Mouse (Mus musculus) R1 (cell line): ENCODE measurements around the gene Myo7a.

ENCODE experiments used
- DNase-seq: peaks from one replicate; pipeline ENCODE4 v3.0.0-alpha.2; 2018; ENCODE audit warnings: low read depth, low spot score

Gene Myo7a

GRCm38 (mm10) chr7:98119179-98119960 is at the start of gene Myo7a:
Gene Myo7a (minus strand): TSS chr7:98119524.
- no peak for DNase-seq

- DNase-seq = no peak
Measured at GRCm38 (mm10) chr7:98164999-98165528, 45.7 kb upstream of the Myo7a start.

GRCm38 (mm10) chr7:98164382-98164998 is 45.2 kb upstream of the Myo7a start:
- no peak for DNase-seq

DNA sequence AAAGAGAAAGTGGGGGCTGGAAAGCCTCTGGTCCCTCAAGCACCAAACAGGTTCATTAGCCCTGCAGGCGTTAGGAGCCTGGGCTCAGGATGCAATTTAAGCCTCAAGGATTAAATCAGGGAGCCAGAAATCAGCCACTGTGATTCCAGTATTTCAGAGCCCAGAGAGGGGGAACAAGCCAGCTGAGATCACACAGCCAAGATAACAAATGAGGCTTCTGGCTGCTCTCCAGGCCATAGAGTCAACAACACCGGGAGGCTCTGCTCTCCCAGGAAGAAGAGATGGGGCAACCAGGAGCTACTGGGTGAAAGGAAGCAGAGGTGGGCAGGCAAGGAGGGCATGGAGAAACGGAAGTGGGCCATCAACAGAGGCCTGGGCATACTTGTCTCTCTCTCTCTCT is 44.4 kb upstream of the Myo7a start:
- DNase-seq = no peak

- no peak for DNase-seq
Measured at GRCm38 (mm10) chr7:98162239-98162638, 42.9 kb upstream of the Myo7a start.

GRCm38 (mm10) chr7:98160041-98160740 is 40.9 kb upstream of the Myo7a start:
- no peak for DNase-seq

DNA sequence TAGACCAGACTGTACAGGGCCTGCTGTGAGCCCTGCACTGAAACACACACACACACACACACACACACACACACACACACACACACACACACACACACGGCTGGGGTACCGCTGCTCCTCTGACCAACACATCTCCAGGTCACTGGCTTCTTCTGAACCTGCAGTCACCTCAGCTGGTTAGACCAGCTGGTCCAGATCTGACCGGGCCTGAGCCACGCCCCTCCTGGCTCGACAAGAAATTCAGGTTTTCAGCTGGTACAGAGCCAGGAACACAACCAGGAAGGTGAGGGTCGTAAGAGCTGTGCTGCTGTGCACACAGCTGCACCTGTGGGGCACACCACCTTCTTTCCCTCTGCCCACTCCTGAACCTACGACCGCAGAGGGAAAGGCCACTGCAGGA is 39.2 kb upstream of the Myo7a start:
- peak; percentile 50 for DNase-seq

GRCm38 (mm10) chr7:98157636-98158332 is 38.5 kb upstream of the Myo7a start:
- peak; percentile 81 for DNase-seq

DNA sequence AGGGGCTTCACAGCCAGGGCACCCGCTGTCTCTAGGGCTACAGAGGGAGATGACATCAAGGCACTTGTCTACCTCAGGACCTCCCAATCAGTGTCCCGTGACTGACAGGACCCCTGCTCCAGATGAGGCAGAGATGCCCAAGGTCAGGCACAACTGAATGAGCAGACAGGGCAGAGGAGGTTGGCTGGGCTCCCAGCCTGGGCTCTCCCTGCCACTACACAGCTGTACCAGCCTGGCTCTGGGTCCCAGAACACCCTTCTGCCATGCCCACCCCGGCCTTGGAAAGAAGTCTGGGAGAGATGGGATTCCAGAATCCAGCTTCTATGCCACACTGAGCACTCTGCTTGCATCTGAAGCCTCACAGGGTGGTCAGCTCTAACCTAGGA is 36.9 kb upstream of the Myo7a start:
- DNase-seq = no peak

DNA sequence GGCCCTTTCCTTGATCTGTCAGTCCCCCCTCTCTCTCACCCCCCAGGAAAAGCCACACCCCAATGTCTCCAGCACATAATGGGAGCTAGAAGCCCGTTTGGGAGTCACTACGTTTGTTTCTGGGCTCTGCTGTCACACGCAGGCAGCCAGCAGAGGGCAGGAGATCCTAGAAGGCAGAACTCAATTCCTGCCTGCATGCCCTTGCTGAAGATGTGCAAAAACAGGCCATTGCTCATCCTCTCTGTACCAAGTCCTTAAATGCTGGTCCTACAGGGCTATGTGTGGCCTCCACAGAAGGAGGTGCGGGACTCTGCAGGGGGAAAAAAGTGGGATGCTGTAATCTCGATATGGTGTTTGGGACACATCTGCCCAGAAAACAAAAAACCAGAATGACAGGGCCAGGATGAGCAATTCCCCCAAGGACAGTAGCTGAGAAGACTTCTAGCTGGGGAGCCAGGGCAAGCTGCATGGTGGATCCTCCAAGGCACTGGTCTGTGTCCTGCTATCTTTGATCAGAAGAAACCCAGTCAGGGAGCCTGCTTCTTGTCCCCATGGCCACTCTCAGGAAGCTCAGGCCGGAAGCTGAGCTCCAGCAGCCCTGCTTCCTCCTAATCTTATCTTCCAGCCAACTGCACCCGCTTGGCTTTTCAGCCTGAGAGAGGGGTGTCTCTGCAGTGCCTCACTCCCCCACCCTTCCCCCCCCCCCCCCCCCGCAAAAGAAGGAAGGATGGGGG is 36.4 kb upstream of the Myo7a start:
- peak; percentile 55 for DNase-seq

- no peak for DNase-seq
Measured at GRCm38 (mm10) chr7:98153892-98154291, 34.6 kb upstream of the Myo7a start.

DNA sequence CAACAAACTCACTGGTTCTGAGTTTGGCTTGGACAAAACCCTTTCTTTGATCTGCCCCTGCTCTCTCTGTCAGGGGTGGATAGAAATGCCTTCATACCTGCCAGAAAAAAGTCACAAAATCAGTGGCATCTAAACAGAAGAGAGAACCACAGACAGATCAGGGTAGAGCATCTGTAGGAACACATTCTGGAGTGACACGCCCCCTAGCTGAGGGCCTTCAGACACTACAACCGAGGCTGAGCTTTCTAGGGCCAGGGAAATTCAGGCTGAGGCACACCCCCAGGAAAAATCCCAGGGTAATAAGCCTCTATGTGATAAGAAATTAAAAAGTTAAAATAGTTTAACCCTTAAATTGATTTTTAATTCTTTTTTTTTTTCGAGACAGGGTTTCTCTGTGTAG is 34.0 kb upstream of the Myo7a start:
- peak; percentile 50 for DNase-seq

GRCm38 (mm10) chr7:98152400-98152799 is 33.1 kb upstream of the Myo7a start:
- DNase-seq = no peak

DNA sequence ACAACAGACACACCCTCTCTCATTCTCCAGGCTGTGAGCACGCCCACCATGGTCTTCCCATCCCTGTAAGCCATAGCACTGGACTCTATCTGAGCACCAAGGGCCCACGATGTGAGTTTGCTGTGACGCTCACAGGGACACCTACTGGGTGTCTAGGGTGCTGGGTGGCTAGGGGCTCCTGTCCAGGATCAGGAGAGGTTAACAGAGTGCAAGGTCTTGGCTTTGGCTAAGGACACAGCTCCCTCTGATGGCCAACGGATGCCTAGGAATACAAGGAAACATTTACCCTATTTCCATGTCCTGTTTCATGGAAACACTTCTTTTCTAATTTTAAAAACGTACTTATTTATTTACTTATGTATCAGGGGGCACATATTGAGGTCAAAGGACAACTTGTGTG is 31.2 kb upstream of the Myo7a start:
- DNase-seq = no peak

DNA sequence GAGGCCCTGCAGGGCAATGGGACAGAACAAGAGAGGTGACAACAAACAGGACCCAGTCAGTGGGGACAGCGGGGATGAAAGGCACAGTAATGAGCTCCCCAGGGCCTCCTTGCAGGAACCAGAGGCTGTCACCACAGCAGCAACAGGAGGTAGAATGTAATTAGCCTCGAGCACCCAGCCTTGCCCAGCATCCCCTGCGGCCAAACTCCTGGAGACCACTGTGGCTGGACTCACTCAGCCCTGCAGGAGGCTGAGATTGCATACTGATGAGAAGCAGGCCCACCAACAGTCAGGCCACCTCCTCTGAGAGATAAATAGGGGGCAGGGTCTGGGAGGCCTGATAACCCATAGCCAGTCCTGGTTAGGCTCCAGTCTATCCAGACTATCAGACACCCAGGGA is 30.5 kb upstream of the Myo7a start:
- no peak for DNase-seq

GRCm38 (mm10) chr7:98148721-98149407 is 29.5 kb upstream of the Myo7a start:
- no peak for DNase-seq

DNA sequence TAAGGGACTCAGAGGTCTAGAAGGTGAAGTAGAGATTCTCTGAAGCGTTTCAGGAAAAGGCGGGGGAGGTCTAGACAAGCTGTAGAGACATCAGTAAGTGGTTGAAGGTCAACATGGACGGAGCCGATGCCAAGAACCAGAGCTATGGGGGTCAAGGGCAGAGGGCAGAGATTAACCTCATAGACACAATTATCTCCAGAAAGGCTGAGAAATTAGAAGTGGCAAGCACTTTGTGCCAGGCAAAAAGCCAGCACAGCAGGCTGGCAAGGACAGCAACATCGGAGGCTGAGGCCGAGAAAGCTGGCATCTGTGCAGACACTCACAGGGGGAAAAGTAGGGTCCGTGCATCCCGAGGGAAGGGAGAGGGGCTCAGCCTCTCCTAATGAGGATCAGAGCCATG is 28.4 kb upstream of the Myo7a start:
- no peak for DNase-seq

- no peak for DNase-seq
Measured at GRCm38 (mm10) chr7:98146447-98146845, 27.1 kb upstream of the Myo7a start.

DNA sequence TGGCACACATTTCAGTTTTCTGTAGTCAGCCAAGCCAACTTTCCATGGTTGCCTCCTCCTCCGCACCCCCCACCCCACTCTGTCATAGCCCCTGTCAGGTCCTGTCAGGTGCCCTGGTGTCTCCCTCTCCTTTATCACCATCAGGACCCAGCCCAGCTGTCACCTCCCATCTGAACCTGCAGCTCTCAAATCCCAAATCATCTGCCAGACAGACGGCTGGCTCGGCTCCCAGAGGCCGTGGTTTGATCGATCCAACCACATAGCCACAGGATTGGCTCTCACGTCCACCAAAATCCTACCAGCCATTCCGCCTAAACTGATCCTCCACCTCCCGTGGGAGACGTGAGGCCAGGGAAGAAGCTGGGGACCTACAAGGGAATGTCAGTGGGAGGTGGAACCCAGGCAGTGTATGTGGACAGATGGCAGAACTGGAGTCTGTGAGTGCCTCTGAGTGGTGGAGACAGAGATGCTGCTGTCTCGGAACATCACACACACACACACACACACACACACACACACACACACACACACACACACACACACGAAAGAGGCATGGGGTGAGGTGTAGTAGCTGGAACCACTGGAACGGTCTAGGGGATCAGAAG is 26.6 kb upstream of the Myo7a start:
- DNase-seq = no peak

DNA sequence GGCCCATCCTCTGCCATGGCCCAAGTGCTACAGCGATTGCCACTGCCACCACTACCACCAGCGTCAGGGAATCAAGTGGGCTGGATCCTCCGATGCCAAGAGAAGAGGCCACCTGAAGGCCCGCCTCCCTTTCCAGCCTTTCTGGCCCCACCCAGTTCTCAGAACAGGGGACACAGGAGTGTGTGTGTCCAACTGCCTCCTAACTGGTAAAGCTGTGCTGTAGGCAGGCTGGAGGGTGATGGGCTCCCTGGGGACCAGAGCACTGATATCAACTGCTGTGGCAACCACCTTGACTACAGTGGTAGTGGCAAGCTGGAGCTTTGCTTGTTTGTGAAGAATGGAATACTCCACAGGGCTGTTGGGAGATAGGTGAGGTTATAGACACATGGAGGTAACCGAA is 26.1 kb upstream of the Myo7a start, which contains the start of gene Omp:
TSS of gene Omp (minus strand) at position 101 of the 400 bp plus-strand sequence.
- no peak for DNase-seq
